Mouse (Mus musculus) liver, embryonic 12.5 days (tissue): ENCODE measurements around the gene 9130230L23Rik. TPM values are rescaled to one million over a fixed set of nuclear protein-coding genes. Genes with fewer than 3 reads are reported as not detected.
"Not testable (repeated sequence)": the region's sequence is repeated elsewhere in the genome, so short reads cannot be mapped to it uniquely, and the experiment has no call there.

Source experiments
- ATAC-seq: fragments of 200-750 bp; cut with Nextera tagmentation; 2 replicates; pipeline ENCODE4 v1.8.0; 2017; ENCODE audit warnings: moderate number of reproducible peaks, mild to moderate bottlenecking, moderate library complexity
- H3K27ac ChIP-seq: fragments of 300-500 bp; sonication (generic); 2 replicates; pipeline ENCODE4 v1.5.1; 2016; ENCODE audit warnings: mild to moderate bottlenecking
- H3K27me3 ChIP-seq: fragments of 300-500 bp; sonication (generic); replicated peaks from 2 replicates; pipeline ENCODE4 v1.6.1; 2016; ENCODE audit warnings: mild to moderate bottlenecking, moderate library complexity
- H3K36me3 ChIP-seq: fragments of 300-500 bp; sonication (generic); 2 replicates; pipeline ENCODE4 v1.6.1; 2016; ENCODE audit warnings: mild to moderate bottlenecking, moderate library complexity
- H3K4me1 ChIP-seq: fragments of 300-500 bp; sonication (generic); 2 replicates; pipeline ENCODE4 v1.6.1; 2016
- H3K4me2 ChIP-seq: fragments of 300-500 bp; sonication (generic); 2 replicates; pipeline ENCODE4 v1.6.1; 2016; ENCODE audit warnings: mild to moderate bottlenecking, moderate library complexity
- H3K4me3 ChIP-seq: fragments of 300-500 bp; sonication (generic); 2 replicates; pipeline ENCODE4 v1.5.1; 2016; ENCODE audit warnings: mild to moderate bottlenecking, moderate library complexity
- H3K9ac ChIP-seq: fragments of 300-500 bp; sonication (generic); 2 replicates; pipeline ENCODE4 v1.6.1; 2016; ENCODE audit warnings: mild to moderate bottlenecking, moderate library complexity
- H3K9me3 ChIP-seq: fragments of 300-500 bp; sonication (generic); replicated peaks from 2 replicates; pipeline ENCODE4 v1.6.1; 2016; ENCODE audit warnings: mild to moderate bottlenecking, moderate library complexity
- WGBS: fragments of 180-500 bp; shearing (Covaris S2); methylation state at CpG from one replicate; pipeline ENCODE4 v1.1.7; 2016; ENCODE audit not compliant: insufficient replicate concordance; 5-methylcytosine and 5-hydroxymethylcytosine counted together
- polyA plus RNA-seq: library from polyadenylated mRNA; unstranded; fragments of >200 nt; fragmentation: Nextera tagmentation; extraction: Ambion mirVana; gene quantifications from 2 replicates; pipeline ENCODE4 v1.2.1, GENCODE M21; 2016

The 9130230L23Rik gene
- polyA plus RNA-seq, 1 experiment from 2014 or later = 0.18 TPM

DNA sequence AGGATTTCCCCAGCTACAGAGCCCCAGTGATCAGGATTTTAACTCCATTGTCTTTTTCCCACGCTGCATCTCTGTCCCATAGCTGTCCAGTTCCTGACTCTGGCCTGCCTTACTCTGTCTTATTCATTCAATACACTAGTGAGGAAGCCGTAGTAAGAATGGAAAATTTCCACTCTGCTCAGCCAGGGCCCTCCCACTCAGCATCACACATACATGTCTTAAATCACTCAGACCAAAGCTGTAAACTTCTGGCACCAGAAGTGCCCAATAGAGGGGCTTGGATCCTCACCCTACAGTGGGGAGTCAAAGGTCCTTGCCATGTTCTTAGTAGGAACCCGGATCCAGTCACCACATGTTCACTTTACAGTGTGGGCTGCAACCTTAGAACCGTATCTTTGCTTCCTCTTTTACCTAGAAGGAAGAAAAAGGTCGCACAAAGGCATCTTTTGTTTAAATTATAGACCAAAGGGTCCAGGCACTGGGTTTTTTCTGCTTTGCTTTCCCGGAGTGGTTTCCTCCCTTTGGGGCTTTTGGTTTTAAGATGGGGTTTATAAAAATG lies 3.4 kb downstream of the 9130230L23Rik start:
- Histone ChIP-seq H3K9me3 (no peaks in the 10 kb centered on the region), H3K27ac (no peak overlapping the region), H3K9ac (no peak overlapping the region), H3K36me3 (no peaks in the 10 kb centered on the region), H3K27me3 (no peaks in the 10 kb centered on the region; the same call in 1 of the 2 replicates), H3K4me2 (no peak overlapping the region), H3K4me3 (no peak overlapping the region), H3K4me1 (peaks cover 13% of the 10 kb centered on the region)
- WGBS = 39% methylated on average over 6 of the region's 6 CpGs
- ATAC-seq = no peak

DNA sequence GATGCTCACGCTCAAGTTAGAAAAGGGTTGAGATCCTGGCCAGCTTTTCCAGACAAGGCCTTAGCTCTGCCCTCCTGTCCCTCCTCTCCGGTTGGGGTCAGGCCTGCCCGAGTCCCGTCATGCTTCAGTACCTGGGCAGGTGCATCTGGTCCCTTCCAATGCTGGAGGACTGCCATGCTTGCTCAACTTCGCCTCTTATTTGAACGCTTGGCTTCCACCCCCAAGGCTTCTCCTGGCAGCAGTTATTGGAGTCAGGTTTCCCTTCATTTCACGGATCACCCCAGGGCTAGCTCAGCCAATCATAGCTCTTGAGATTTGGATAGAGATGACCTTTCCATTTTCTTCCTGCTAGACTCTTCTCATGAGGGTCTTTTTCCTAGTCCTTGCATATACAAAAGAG lies 4.0 kb downstream of the 9130230L23Rik start:
- 65% methylated on average over 7 of the region's 7 CpGs for WGBS
- peaks cover 13% of the 10 kb centered on the region for H3K4me1 ChIP-seq

DNA sequence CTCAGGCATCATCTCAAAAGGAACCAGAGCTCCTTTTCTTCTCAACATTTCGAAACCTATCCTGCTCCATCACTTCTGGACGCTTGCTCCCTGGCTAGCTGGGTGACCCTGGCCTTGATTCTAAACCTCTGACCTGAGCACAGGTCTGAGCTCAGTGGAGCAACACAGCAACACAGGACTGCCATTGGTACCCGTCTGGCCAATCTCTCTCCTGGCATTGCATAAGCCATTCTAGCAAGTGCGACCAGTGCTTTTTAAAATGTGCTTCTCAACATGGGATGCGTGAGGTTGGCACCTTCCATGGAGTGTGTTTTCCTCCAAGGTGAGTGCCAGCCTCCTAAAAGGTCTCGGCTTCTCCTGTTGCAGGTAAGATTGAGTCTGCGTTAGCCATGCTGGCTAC lies 5.0 kb downstream of the 9130230L23Rik start:
- no peaks in the 10 kb centered on the region for H3K27me3 ChIP-seq
- H3K4me2 ChIP-seq = no peak overlapping the region
- no peak for ATAC-seq
- 70% methylated on average over 7 of the region's 7 CpGs for WGBS
- H3K36me3 ChIP-seq = no peaks in the 10 kb centered on the region
- peaks cover 5% of the 10 kb centered on the region; the same call in 1 of the 2 replicates for H3K4me1 ChIP-seq
- H3K9me3 ChIP-seq = no peaks in the 10 kb centered on the region
- no peak overlapping the region for H3K4me3 ChIP-seq
- H3K27ac ChIP-seq = no peak overlapping the region
- H3K9ac ChIP-seq = no peak overlapping the region

More for the DNA sequence above, 4.0 kb downstream of the 9130230L23Rik start:
- Histone ChIP-seq H3K27ac (no peak overlapping the region), H3K4me2 (no peak overlapping the region), H3K36me3 (no peaks in the 10 kb centered on the region), H3K9ac (no peak overlapping the region), H3K9me3 (no peaks in the 10 kb centered on the region), H3K4me3 (no peak overlapping the region), H3K27me3 (no peaks in the 10 kb centered on the region; the same call in 1 of the 2 replicates)
- ATAC-seq = no peak

DNA sequence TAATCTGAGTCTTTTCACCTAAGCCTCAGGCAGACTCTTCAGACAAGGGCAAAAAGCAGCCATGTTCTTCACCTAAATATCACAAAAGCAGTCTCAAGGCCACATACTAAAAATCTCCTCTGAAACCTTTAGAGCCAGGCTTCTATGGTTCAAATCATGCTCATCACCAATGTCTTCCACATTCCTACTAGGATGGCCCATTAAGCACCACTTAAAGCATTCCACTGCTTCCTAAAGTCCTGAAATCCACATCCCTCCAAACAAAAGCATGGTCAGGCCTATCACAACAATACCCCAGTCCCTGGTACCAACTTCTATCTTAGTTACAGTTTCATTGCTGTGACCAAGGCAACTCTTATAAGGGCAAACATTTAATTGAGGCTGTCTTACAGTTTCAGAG lies 6.3 kb downstream of the 9130230L23Rik start:
- Histone ChIP-seq H3K9ac (no peak overlapping the region), H3K27ac (no peak overlapping the region), H3K27me3 (no peaks in the 10 kb centered on the region), H3K36me3 (no peaks in the 10 kb centered on the region), H3K9me3 (no peaks in the 10 kb centered on the region), H3K4me3 (no peak overlapping the region), H3K4me1 (no peaks in the 10 kb centered on the region), H3K4me2 (no peak overlapping the region)
- ATAC-seq = no peak

DNA sequence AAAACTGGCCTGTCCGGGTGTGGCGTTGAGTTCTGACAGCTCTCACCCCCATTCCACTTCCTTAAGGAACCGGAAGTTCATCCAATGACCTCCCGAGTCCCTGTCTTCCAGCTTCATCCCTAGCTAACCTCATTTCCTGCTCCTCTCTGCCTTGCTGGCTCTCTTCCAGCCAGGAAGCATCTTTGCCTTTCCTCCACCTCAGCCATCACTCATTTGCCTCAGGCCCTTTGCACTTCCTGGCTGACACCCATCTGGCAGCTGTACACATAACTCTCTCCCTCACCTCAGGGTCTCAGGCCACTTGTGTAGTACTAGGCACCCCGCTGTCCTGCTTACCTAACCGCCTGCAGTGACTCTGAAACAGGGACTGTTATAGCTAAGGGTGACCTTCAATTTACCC lies 9.4 kb downstream of the 9130230L23Rik start:
- no peak for ATAC-seq
- Histone ChIP-seq H3K27ac (no peak overlapping the region), H3K9ac (no peak overlapping the region), H3K27me3 (no peaks in the 10 kb centered on the region), H3K36me3 (no peaks in the 10 kb centered on the region), H3K4me2 (no peak overlapping the region), H3K4me3 (no peak overlapping the region), H3K4me1 (no peaks in the 10 kb centered on the region), H3K9me3 (no peaks in the 10 kb centered on the region)
- 47% methylated on average over 6 of the region's 6 CpGs for WGBS

DNA sequence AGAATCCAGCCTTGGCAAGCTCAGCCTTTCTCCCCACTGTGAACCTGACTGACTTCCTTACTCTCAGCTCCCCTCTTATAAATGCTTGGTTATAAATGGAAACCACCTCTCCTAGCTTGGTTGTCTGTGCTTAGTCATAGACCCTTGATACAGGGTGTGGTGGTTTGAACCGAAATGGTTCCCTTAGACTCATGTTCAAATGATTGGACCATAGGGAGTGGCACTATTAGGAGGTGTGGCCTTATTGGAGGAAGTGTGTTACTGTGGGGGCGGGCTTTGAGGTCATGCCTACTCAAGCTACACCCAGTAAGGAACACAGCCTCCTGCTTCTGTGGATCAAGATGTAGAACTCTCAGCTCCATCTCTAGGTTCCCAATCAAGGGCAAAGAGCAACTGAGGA lies 12.9 kb downstream of the 9130230L23Rik start:
- ATAC-seq = peak; percentile 44; the same call in 1 of the 2 replicates
- 46% methylated on average over 2 of the region's 2 CpGs for WGBS

DNA sequence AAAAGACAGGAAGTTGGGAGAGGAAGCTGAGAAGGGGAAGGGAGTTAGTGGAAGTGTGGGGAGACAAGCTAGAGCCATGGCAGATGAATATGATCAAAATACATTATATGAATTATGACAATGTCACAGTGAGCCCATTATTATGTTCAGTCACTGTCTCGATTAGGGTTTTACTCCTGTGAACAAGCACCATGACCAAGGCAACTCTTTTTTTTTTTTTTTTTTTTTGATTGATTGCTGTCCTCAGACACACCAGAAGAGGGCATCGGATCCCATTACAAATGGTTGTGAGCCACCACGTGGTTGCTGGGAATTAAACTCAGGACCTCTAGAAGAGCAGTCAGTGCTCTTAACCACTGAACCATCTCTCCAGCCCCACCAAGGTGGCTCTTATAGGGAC lies 17.1 kb downstream of the 9130230L23Rik start:
- not testable (repeated sequence) for H3K9ac ChIP-seq, H3K4me3 ChIP-seq, H3K27ac ChIP-seq, H3K9me3 ChIP-seq, H3K4me2 ChIP-seq, H3K4me1 ChIP-seq, ATAC-seq, H3K27me3 ChIP-seq, H3K36me3 ChIP-seq
- 54% methylated on average over 3 of the region's 3 CpGs for WGBS

More for the DNA sequence above, 12.9 kb downstream of the 9130230L23Rik start:
- no peak overlapping the region for H3K4me2 ChIP-seq
- H3K9ac ChIP-seq = no peak overlapping the region
- H3K36me3 ChIP-seq = no peaks in the 10 kb centered on the region
- H3K27me3 ChIP-seq = no peaks in the 10 kb centered on the region
- no peak overlapping the region for H3K27ac ChIP-seq
- no peak overlapping the region for H3K4me3 ChIP-seq
- H3K9me3 ChIP-seq = no peaks in the 10 kb centered on the region
- H3K4me1 ChIP-seq = no peaks in the 10 kb centered on the region

DNA sequence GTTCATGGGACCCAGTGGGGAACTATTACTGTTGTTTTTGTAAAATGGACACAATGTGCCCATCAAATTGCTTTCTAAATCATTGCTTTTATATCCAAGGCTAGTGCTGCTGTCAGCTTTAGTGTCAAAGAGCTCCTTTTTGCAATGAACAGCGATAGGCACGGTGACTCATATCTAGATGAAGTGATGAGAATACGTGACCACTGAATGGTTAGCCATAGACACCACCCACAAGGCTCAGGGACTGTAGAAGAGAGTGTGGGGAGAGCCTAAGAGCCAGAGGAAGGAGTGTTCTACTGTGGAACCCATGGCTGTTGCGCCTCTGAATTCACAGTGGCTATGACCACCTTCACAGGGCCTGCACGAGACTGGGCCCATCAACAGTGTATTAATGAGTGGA lies 17.7 kb downstream of the 9130230L23Rik start:
- H3K9me3 ChIP-seq = no peaks in the 10 kb centered on the region
- 67% methylated on average over 5 of the region's 5 CpGs for WGBS
- H3K9ac ChIP-seq = no peak overlapping the region
- ATAC-seq = no peak
- no peaks in the 10 kb centered on the region for H3K4me1 ChIP-seq
- H3K4me3 ChIP-seq = no peak overlapping the region
- no peaks in the 10 kb centered on the region for H3K36me3 ChIP-seq
- no peaks in the 10 kb centered on the region for H3K27me3 ChIP-seq
- H3K4me2 ChIP-seq = no peak overlapping the region
- H3K27ac ChIP-seq = no peak overlapping the region

DNA sequence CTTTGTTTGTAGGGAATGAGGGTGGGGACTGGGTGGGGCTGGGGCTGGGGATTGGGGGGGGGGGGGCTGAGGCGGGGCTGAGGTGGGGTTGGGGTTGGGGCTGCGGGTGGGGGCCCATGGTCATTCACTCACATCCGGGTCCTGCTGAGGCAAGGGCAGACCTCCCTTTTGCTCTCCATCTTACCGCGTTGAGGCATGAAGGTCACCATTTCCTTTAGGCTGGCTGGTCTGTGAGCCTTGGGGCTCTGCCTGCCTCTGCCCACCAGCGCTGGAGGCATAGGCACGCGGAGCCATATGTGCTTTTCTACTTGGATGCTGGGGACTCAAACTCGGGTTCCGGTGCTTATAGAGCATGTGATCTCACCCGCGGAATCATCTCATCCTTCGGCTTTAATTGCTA lies 28.4 kb downstream of the 9130230L23Rik start:
- Histone ChIP-seq H3K4me2 (no peak overlapping the region), H3K27ac (no peak overlapping the region), H3K9ac (no peak overlapping the region), H3K4me3 (no peak overlapping the region), H3K9me3 (no peaks in the 10 kb centered on the region), H3K27me3 (no peaks in the 10 kb centered on the region), H3K4me1 (no peaks in the 10 kb centered on the region), H3K36me3 (no peaks in the 10 kb centered on the region)
- whole genome bisulfite sequencing = 69% methylated on average over 13 of the region's 13 CpGs
- no peak for ATAC-seq

DNA sequence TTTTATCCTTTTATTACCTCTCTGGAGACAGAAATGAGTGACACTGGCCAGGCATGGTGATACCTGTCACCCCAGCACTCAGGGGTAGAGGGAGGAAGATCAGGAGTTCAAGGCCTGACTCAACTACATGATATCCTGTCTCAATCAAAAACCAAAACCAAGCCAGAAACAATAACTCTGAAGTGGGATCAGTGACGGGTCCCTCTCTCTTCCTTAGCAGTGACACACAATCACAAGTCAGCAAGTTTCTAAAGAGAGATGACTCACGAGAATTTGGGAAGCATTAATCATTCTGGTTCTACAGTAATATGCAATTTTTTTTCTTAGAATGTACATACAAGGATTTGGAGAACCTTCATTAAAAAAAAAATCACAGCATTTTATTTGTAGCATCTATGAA lies 30.9 kb downstream of the 9130230L23Rik start:
- no peak for ATAC-seq
- Histone ChIP-seq H3K27ac (no peak overlapping the region), H3K4me1 (no peaks in the 10 kb centered on the region), H3K4me2 (no peak overlapping the region), H3K4me3 (no peak overlapping the region), H3K36me3 (no peaks in the 10 kb centered on the region), H3K9ac (no peak overlapping the region), H3K9me3 (no peaks in the 10 kb centered on the region), H3K27me3 (no peaks in the 10 kb centered on the region)
- 45% methylated on average over 2 of the region's 2 CpGs for WGBS

DNA sequence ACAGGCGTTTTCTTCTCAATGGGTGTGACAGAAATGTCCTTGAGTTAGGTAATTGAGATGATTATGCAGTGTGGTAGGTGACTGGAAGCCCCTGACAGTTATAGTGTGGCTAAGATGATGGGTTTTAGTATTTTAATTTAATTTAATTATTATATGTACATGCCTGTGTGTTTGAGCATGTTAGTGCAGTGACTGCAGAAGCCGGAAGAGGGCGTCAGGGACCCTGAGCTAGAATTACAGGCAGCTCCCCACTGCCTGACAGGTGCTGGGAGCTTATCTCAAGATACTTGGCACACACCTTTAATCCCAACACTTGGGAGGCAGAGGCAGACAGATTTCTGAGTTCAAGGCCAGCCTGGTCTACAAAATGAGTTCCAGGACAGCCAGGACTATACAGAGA lies 36.1 kb downstream of the 9130230L23Rik start:
- no peak overlapping the region for H3K27ac ChIP-seq
- ATAC-seq = no peak
- H3K36me3 ChIP-seq = no peaks in the 10 kb centered on the region
- no peaks in the 10 kb centered on the region for H3K9me3 ChIP-seq
- 85% methylated on average over 3 of the region's 3 CpGs for WGBS
- no peaks in the 10 kb centered on the region for H3K4me1 ChIP-seq
- H3K4me2 ChIP-seq = no peak overlapping the region
- no peak overlapping the region for H3K4me3 ChIP-seq
- no peak overlapping the region for H3K9ac ChIP-seq
- H3K27me3 ChIP-seq = peaks cover 7% of the 10 kb centered on the region; the same call in 1 of the 2 replicates

DNA sequence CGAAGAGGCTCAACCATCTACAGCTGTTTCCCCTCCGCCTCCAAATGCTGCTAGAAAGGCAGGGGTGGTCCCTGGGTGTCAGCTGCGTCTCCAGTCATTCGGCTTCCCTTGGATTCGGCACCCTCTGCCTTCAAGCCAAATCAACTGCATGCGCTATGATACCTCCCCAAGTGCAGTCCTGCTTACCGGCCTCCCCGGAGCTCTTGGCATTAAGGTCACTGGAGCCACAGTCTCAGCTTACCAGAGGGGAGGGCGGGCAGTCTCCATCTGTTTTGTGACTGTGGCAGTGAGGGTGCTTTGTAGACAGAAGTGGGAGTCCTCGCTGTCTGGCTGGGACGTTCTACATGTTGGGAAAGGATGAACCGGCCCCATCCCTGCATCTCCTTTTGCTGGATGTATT lies 37.0 kb downstream of the 9130230L23Rik start:
- H3K9ac ChIP-seq = no peak overlapping the region
- no peak overlapping the region for H3K27ac ChIP-seq
- no peaks in the 10 kb centered on the region for H3K4me1 ChIP-seq
- WGBS = 55% methylated on average over 12 of the region's 12 CpGs
- no peak overlapping the region for H3K4me2 ChIP-seq
- peaks cover 7% of the 10 kb centered on the region; the same call in 1 of the 2 replicates for H3K27me3 ChIP-seq
- H3K9me3 ChIP-seq = no peaks in the 10 kb centered on the region
- no peak overlapping the region for H3K4me3 ChIP-seq
- ATAC-seq = no peak
- H3K36me3 ChIP-seq = no peaks in the 10 kb centered on the region

DNA sequence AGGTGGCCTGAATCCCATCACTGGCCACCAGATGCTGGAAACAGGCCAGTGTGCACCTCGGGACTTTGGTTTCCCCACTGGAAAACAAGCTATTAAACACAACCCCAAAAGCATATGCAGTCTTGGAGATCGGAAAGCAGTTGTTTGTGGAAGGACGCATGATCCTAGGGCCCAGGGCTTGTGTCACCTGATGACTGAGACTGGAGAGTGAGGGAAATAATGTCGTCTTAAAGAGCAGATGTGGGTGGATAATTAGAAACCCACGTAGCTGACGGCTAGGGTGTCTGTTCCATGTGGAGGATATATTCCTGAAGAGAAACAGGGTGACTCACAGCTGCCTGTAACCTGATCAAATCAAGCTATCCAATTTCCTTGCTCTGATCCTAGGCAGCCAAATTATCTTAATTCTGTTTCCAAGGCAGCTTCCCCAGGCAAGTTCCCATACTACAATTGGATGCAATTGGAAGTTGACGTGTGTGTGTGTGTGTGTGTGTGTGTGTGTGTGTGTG lies 38.3 kb downstream of the 9130230L23Rik start:
- H3K4me3 ChIP-seq = no peak overlapping the region
- H3K9ac ChIP-seq = no peak overlapping the region
- no peak overlapping the region for H3K27ac ChIP-seq
- ATAC-seq = no peak
- 63% methylated on average over 7 of the region's 7 CpGs for WGBS
- no peaks in the 10 kb centered on the region for H3K9me3 ChIP-seq
- no peaks in the 10 kb centered on the region for H3K36me3 ChIP-seq
- H3K4me2 ChIP-seq = no peak overlapping the region
- no peaks in the 10 kb centered on the region for H3K4me1 ChIP-seq
- peaks cover 7% of the 10 kb centered on the region; the same call in 1 of the 2 replicates for H3K27me3 ChIP-seq
